Mouse (Mus musculus) yolk sac, embryonic 10.5 days (tissue): ENCODE data around the gene Cldn20.

Experiments used
- DNase-seq: peaks from one replicate; pipeline ENCODE4 v3.0.0-alpha.2; 2017; ENCODE audit warnings: low spot score

Gene Cldn20

GRCm38 (mm10) chr17:3532254-3532653 is at the start of gene Cldn20:
TSS of gene Cldn20 (plus strand) at chr17:3532554.
- DNase-seq, result no peak

GRCm38 (mm10) chr17:3483091-3483490 is 49.3 kb upstream of the Cldn20 start:
- DNase-seq, result no peak

GRCm38 (mm10) chr17:3485851-3486250 is 46.5 kb upstream of the Cldn20 start:
- DNase-seq, result no peak

- no peak for DNase-seq
These were observed 45.1 kb upstream of the Cldn20 start for GRCm38 (mm10) chr17:3487211-3487610.

GRCm38 (mm10) chr17:3487721-3488601 is 44.4 kb upstream of the Cldn20 start:
- DNase-seq, result no peak

- no peak for DNase-seq
These were observed 42.0 kb upstream of the Cldn20 start for GRCm38 (mm10) chr17:3490216-3490895.

- no peak for DNase-seq
These were observed 41.3 kb upstream of the Cldn20 start for GRCm38 (mm10) chr17:3491065-3491464.

- DNase-seq, result no peak
These were observed 40.7 kb upstream of the Cldn20 start for GRCm38 (mm10) chr17:3491667-3492066.

- DNase-seq, result no peak
These were observed 36.8 kb upstream of the Cldn20 start for GRCm38 (mm10) chr17:3495576-3495975.

- no peak for DNase-seq
These were observed 36.3 kb upstream of the Cldn20 start for GRCm38 (mm10) chr17:3496080-3496479.

- no peak for DNase-seq
These were observed 34.3 kb upstream of the Cldn20 start for GRCm38 (mm10) chr17:3498086-3498485.

GRCm38 (mm10) chr17:3498580-3498979 is 33.8 kb upstream of the Cldn20 start:
- no peak for DNase-seq

GRCm38 (mm10) chr17:3499468-3499867 is 32.9 kb upstream of the Cldn20 start:
- no peak for DNase-seq

GRCm38 (mm10) chr17:3500076-3500475 is 32.3 kb upstream of the Cldn20 start:
- no peak for DNase-seq

GRCm38 (mm10) chr17:3500936-3501335 is 31.4 kb upstream of the Cldn20 start:
- no peak for DNase-seq

GRCm38 (mm10) chr17:3505711-3506110 is 26.6 kb upstream of the Cldn20 start:
- DNase-seq, result no peak

- DNase-seq, result no peak
These were observed 25.8 kb upstream of the Cldn20 start for GRCm38 (mm10) chr17:3506508-3506907.

- peak; percentile 28 for DNase-seq
These were observed 22.5 kb upstream of the Cldn20 start for GRCm38 (mm10) chr17:3509841-3510240.

- no peak for DNase-seq
These were observed 18.0 kb upstream of the Cldn20 start for GRCm38 (mm10) chr17:3514316-3514715.

- DNase-seq, result no peak
These were observed 16.5 kb upstream of the Cldn20 start for GRCm38 (mm10) chr17:3515851-3516250.

- no peak for DNase-seq
These were observed 15.9 kb upstream of the Cldn20 start for GRCm38 (mm10) chr17:3516406-3516805.

- no peak for DNase-seq
These were observed 12.0 kb upstream of the Cldn20 start for GRCm38 (mm10) chr17:3520344-3520743.

- no peak for DNase-seq
These were observed 4.4 kb upstream of the Cldn20 start for GRCm38 (mm10) chr17:3527841-3528471.
